Mouse (Mus musculus) lung, postnatal 10 days (tissue): ENCODE data around the gene Kcnj6.

Experiments used
- DNase-seq: peaks from one replicate; pipeline ENCODE4 v3.0.0; 2021

Gene Kcnj6

GRCm38 (mm10) chr16:94931343-94932301 is 65.9 kb downstream of the Kcnj6 start:
- DNase-seq = peak; percentile 9

GRCm38 (mm10) chr16:94925364-94925763 is 72.1 kb downstream of the Kcnj6 start:
- DNase-seq = no peak

GRCm38 (mm10) chr16:94919177-94919576 is 78.3 kb downstream of the Kcnj6 start:
- DNase-seq = no peak

GRCm38 (mm10) chr16:94906026-94906425 is 91.5 kb downstream of the Kcnj6 start:
- DNase-seq = no peak

GRCm38 (mm10) chr16:94898832-94899231 is 98.7 kb downstream of the Kcnj6 start:
- no peak for DNase-seq

GRCm38 (mm10) chr16:94892162-94892650 is 105.3 kb downstream of the Kcnj6 start:
- DNase-seq = no peak

- DNase-seq = peak; percentile 31
Observed at GRCm38 (mm10) chr16:94890581-94890980, 106.9 kb downstream of the Kcnj6 start.

- no peak for DNase-seq
Observed at GRCm38 (mm10) chr16:94890056-94890455, 107.4 kb downstream of the Kcnj6 start.

GRCm38 (mm10) chr16:94888554-94888953 is 108.9 kb downstream of the Kcnj6 start:
- no peak for DNase-seq

GRCm38 (mm10) chr16:94886398-94886797 is 111.1 kb downstream of the Kcnj6 start:
- no peak for DNase-seq

- no peak for DNase-seq
Observed at GRCm38 (mm10) chr16:94885062-94885461, 112.4 kb downstream of the Kcnj6 start.

GRCm38 (mm10) chr16:94883909-94884308 is 113.6 kb downstream of the Kcnj6 start:
- DNase-seq = no peak

GRCm38 (mm10) chr16:94883196-94883595 is 114.3 kb downstream of the Kcnj6 start:
- no peak for DNase-seq

GRCm38 (mm10) chr16:94882111-94882510 is 115.4 kb downstream of the Kcnj6 start:
- DNase-seq = no peak

GRCm38 (mm10) chr16:94872614-94873272 is 124.8 kb downstream of the Kcnj6 start:
- DNase-seq = no peak

GRCm38 (mm10) chr16:94868354-94868753 is 129.1 kb downstream of the Kcnj6 start:
- DNase-seq = no peak

- peak; percentile 27 for DNase-seq
Observed at GRCm38 (mm10) chr16:94866300-94866956, 131.1 kb downstream of the Kcnj6 start.

- DNase-seq = no peak
Observed at GRCm38 (mm10) chr16:94865796-94866195, 131.7 kb downstream of the Kcnj6 start.

- no peak for DNase-seq
Observed at GRCm38 (mm10) chr16:94865101-94865500, 132.4 kb downstream of the Kcnj6 start.

GRCm38 (mm10) chr16:94863475-94863874 is 134.0 kb downstream of the Kcnj6 start:
- no peak for DNase-seq

GRCm38 (mm10) chr16:94855990-94856389 is 141.5 kb downstream of the Kcnj6 start:
- no peak for DNase-seq

GRCm38 (mm10) chr16:94852407-94853160 is 144.9 kb downstream of the Kcnj6 start:
- DNase-seq = no peak
